Mouse (Mus musculus): ENCODE measurements around the gene Frmd4a.

- TF ChIP-seq CTCF (IDR thresholded peaks at IDR 0.05; ENCODE audit: low read depth, low read length): no peak
- no peak for TF ChIP-seq GATA1 (IDR thresholded peaks at IDR 0.05; ENCODE audit: borderline replicate concordance, low read length)
- TF ChIP-seq POLR2AphosphoS5 (IDR thresholded peaks at IDR 0.05; ENCODE audit: insufficient replicate concordance, low read depth, low read length): no peak
Observed at GRCm38 (mm10) chr2:4547003-4547662, 529.6 kb downstream of the Frmd4a start.

Data from G1E (cell line).